Mouse (Mus musculus): Measurements from ENCODE around the gene Dnase1. TPM values are rescaled to one million over a fixed set of nuclear protein-coding genes. Genes with fewer than 3 reads are reported as not detected.

Dnase1 gene
- polyA plus RNA-seq, 1 experiment = not detected

GRCm38 (mm10) chr16:4026672-4027071, 10.1 kb upstream of the Dnase1 start:
- Histone ChIP-seq H3K4me3 (replicated peaks) (no peak overlapping the region), H3K27me3 (ENCODE audit: control insufficient read depth) (no peaks in the 10 kb centered on the region), H3K36me3 (ENCODE audit: control insufficient read depth) (no peaks in the 10 kb centered on the region), H3K4me1 (ENCODE audit: control insufficient read depth) (peaks cover 2% of the 10 kb centered on the region), H3K9me3 (ENCODE audit: control insufficient read depth, low read length) (no peaks in the 10 kb centered on the region)
- TF ChIP-seq GATA1 (IDR thresholded peaks at IDR 0.05; ENCODE audit: low read length) (no peak), TAL1 (IDR thresholded peaks at IDR 0.05; ENCODE audit: low read length) (no peak)

GRCm38 (mm10) chr16:4027211-4027610, 9.5 kb upstream of the Dnase1 start:
- no peak for TF ChIP-seq GATA1 (IDR thresholded peaks at IDR 0.05; ENCODE audit: low read length)
- TF ChIP-seq TAL1 (IDR thresholded peaks at IDR 0.05; ENCODE audit: low read length) = no peak
- H3K27me3 ChIP-seq (ENCODE audit: control insufficient read depth) = no peaks in the 10 kb centered on the region
- no peaks in the 10 kb centered on the region for H3K9me3 ChIP-seq (ENCODE audit: control insufficient read depth, low read length)
- no peaks in the 10 kb centered on the region for H3K36me3 ChIP-seq (ENCODE audit: control insufficient read depth)
- H3K4me1 ChIP-seq (ENCODE audit: control insufficient read depth) = peaks cover 5% of the 10 kb centered on the region
- H3K4me3 ChIP-seq (replicated peaks) = no peak overlapping the region

GRCm38 (mm10) chr16:4029371-4029841, 7.3 kb upstream of the Dnase1 start:
- TF ChIP-seq GATA1 (IDR thresholded peaks at IDR 0.05; ENCODE audit: low read length) (no peak), TAL1 (IDR thresholded peaks at IDR 0.05; ENCODE audit: low read length) (no peak)
- H3K27me3 ChIP-seq (ENCODE audit: control insufficient read depth) = no peaks in the 10 kb centered on the region
- H3K36me3 ChIP-seq (ENCODE audit: control insufficient read depth) = no peaks in the 10 kb centered on the region
- no peaks in the 10 kb centered on the region for H3K9me3 ChIP-seq (ENCODE audit: control insufficient read depth, low read length)
- peaks cover 25% of the 10 kb centered on the region for H3K4me1 ChIP-seq (ENCODE audit: control insufficient read depth)
- no peak overlapping the region for H3K4me3 ChIP-seq (replicated peaks)

- Histone ChIP-seq H3K27me3 (ENCODE audit: control insufficient read depth) (no peaks in the 10 kb centered on the region), H3K4me3 (replicated peaks) (no peak overlapping the region), H3K4me1 (ENCODE audit: control insufficient read depth) (peaks cover 35% of the 10 kb centered on the region), H3K36me3 (ENCODE audit: control insufficient read depth) (no peaks in the 10 kb centered on the region; the same call in 1 of the 2 replicates), H3K9me3 (ENCODE audit: control insufficient read depth, low read length) (no peaks in the 10 kb centered on the region)
- TF ChIP-seq GATA1 (IDR thresholded peaks at IDR 0.05; ENCODE audit: low read length) (no peak), TAL1 (IDR thresholded peaks at IDR 0.05; ENCODE audit: low read length) (no peak)
Measured at GRCm38 (mm10) chr16:4030501-4030900, 6.2 kb upstream of the Dnase1 start.

- Histone ChIP-seq H3K9me3 (ENCODE audit: control insufficient read depth, low read length) (no peaks in the 10 kb centered on the region), H3K4me3 (replicated peaks) (no peak overlapping the region), H3K4me1 (ENCODE audit: control insufficient read depth) (peaks cover 35% of the 10 kb centered on the region), H3K36me3 (ENCODE audit: control insufficient read depth) (peaks cover 4% of the 10 kb centered on the region), H3K27me3 (ENCODE audit: control insufficient read depth) (no peaks in the 10 kb centered on the region)
- TF ChIP-seq TAL1 (IDR thresholded peaks at IDR 0.05; ENCODE audit: low read length) (no peak), GATA1 (IDR thresholded peaks at IDR 0.05; ENCODE audit: low read length) (no peak)
Measured at GRCm38 (mm10) chr16:4031441-4032274, 5.1 kb upstream of the Dnase1 start.

GRCm38 (mm10) chr16:4032341-4032748, 4.4 kb upstream of the Dnase1 start:
- Histone ChIP-seq H3K9me3 (ENCODE audit: control insufficient read depth, low read length) (no peaks in the 10 kb centered on the region), H3K4me3 (replicated peaks) (no peak overlapping the region), H3K36me3 (ENCODE audit: control insufficient read depth) (peaks cover 10% of the 10 kb centered on the region), H3K27me3 (ENCODE audit: control insufficient read depth) (no peaks in the 10 kb centered on the region), H3K4me1 (ENCODE audit: control insufficient read depth) (peaks cover 35% of the 10 kb centered on the region)
- TF ChIP-seq GATA1 (IDR thresholded peaks at IDR 0.05; ENCODE audit: low read length) = no peak

- no peak overlapping the region for H3K4me3 ChIP-seq (replicated peaks)
- H3K9me3 ChIP-seq (ENCODE audit: control insufficient read depth, low read length) = no peaks in the 10 kb centered on the region
- no peak for TF ChIP-seq TAL1 (IDR thresholded peaks at IDR 0.05; ENCODE audit: low read length)
- no peak for TF ChIP-seq GATA1 (IDR thresholded peaks at IDR 0.05; ENCODE audit: low read length)
- no peaks in the 10 kb centered on the region for H3K27me3 ChIP-seq (ENCODE audit: control insufficient read depth)
- H3K36me3 ChIP-seq (ENCODE audit: control insufficient read depth) = peaks cover 26% of the 10 kb centered on the region
- peaks cover 35% of the 10 kb centered on the region for H3K4me1 ChIP-seq (ENCODE audit: control insufficient read depth)
Measured at GRCm38 (mm10) chr16:4033971-4034370, 2.8 kb upstream of the Dnase1 start.

- peaks cover 34% of the 10 kb centered on the region for H3K4me1 ChIP-seq (ENCODE audit: control insufficient read depth)
- no peaks in the 10 kb centered on the region for H3K9me3 ChIP-seq (ENCODE audit: control insufficient read depth, low read length)
- TF ChIP-seq GATA1 (IDR thresholded peaks at IDR 0.05; ENCODE audit: low read length) (no peak), TAL1 (IDR thresholded peaks at IDR 0.05; ENCODE audit: low read length) (no peak)
- peaks cover 32% of the 10 kb centered on the region for H3K36me3 ChIP-seq (ENCODE audit: control insufficient read depth)
- no peaks in the 10 kb centered on the region for H3K27me3 ChIP-seq (ENCODE audit: control insufficient read depth)
- no peak overlapping the region for H3K4me3 ChIP-seq (replicated peaks)
Measured at GRCm38 (mm10) chr16:4034476-4034875, 2.3 kb upstream of the Dnase1 start.

- Histone ChIP-seq H3K27me3 (ENCODE audit: control insufficient read depth) (no peaks in the 10 kb centered on the region), H3K4me1 (ENCODE audit: control insufficient read depth) (peaks cover 33% of the 10 kb centered on the region), H3K4me3 (replicated peaks) (no peak overlapping the region), H3K9me3 (ENCODE audit: control insufficient read depth, low read length) (no peaks in the 10 kb centered on the region), H3K36me3 (ENCODE audit: control insufficient read depth) (peaks cover 43% of the 10 kb centered on the region)
- TF ChIP-seq GATA1 (IDR thresholded peaks at IDR 0.05; ENCODE audit: low read length) = no peak
Measured at GRCm38 (mm10) chr16:4035575-4035974, 1.2 kb upstream of the Dnase1 start.
